Mouse (Mus musculus) embryonic fibroblast, embryonic 13.5 days (primary cell): ENCODE results near the gene Kif6.

ENCODE experiments used
- CTCF ChIP-seq: IDR thresholded peaks from 2 replicates; pipeline ENCODE4 v1.5.1; 2011; ENCODE audit warnings: mild to moderate bottlenecking, control low read depth, low read length, moderate library complexity, borderline replicate concordance; ENCODE audit not compliant: insufficient read depth
- POLR2A ChIP-seq: IDR thresholded peaks from 2 replicates; pipeline ENCODE4 v1.6.1; 2011; ENCODE audit warnings: low read depth, mild to moderate bottlenecking, control low read depth, low read length, moderate library complexity

GRCm38 (mm10) chr17:49824142-49824840 lies 209.4 kb downstream of the Kif6 start:
- TF ChIP-seq POLR2A: no peak
- no peak for TF ChIP-seq CTCF
